Mouse (Mus musculus) embryonic fibroblast, embryonic 13.5 days (primary cell): Measurements from ENCODE around the gene Eef1g.

Source experiments
- CTCF ChIP-seq: IDR thresholded peaks from 2 replicates; pipeline ENCODE4 v1.5.1; 2011; ENCODE audit warnings: mild to moderate bottlenecking, control low read depth, low read length, moderate library complexity, borderline replicate concordance; ENCODE audit not compliant: insufficient read depth
- POLR2A ChIP-seq: IDR thresholded peaks from 2 replicates; pipeline ENCODE4 v1.6.1; 2011; ENCODE audit warnings: low read depth, mild to moderate bottlenecking, control low read depth, low read length, moderate library complexity

DNA sequence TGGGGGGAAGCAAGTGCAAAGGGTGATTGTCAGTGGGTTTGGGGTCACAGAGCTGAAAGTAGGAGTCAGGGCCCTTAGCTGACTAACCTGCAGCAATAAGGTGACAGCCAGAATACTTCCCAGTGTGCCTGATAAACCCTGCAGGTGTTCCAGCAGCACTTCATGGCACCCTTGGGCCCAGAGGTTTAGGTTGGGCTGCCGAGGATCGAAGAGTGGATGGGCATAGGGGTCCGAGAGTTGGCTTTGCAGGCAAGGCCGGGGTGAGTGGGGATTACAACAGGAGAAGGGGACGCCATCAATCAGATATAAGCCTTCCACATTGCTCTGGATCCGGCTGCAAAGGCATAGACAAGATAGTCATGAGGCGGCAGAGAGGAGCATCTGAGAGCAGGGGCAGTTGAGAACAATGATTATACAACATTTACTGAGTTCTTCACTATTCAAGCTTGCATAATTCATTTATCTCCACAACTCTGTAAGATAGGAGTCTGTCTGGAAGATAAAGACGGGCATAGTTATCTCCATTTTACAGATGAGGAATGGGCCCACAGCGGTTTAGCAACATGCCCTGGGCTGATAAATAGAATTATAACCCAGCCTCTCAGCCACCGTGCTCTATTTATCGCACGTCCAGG is 38.8 kb upstream of the Eef1g start:
- TF ChIP-seq POLR2A (no peak), CTCF (no peak)
